8 mouse cellular contexts compared by ENCODE assay signal in the genomic region with DNA sequence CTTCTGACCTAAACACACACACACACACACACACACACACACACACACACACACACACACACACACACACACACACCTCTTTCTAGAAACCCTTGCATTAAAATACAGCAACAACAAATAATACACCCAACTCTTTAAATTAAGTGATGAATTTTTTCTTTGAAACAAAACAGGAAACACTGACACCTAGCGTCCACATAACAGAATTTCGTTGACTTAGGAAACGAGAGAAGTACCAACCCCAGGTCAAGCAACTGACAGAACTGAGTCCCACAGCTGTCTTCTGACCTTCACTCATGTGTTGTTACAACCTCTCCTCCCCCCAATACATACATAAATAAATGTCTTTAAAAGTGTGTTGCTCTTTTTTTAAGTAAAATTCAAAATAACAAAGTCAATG. TPM values are rescaled to one million over a fixed set of nuclear protein-coding genes. Genes with fewer than 3 reads are reported as not detected.
DNase-seq lines count a peak whose midpoint lies in the region; ATAC-seq and TF ChIP-seq lines count a peak whose summit lies in the region.
"Had no signal": no experiment of that assay in that cellular context is flagged by ENCODE, and none has a peak within 500 bp of the region (broad histone marks: within the 10 kb centered on the region; RNA-seq: fewer than 3 reads in every experiment).

No protein-coding gene starts in this region.

- no peaks in the 10 kb centered on the region for H3K9me3 ChIP-seq in kidney, embryonic 15.5 days (replicated peaks)
- no peaks in the 10 kb centered on the region for H3K9me3 ChIP-seq in CH12.LX (replicated peaks; ENCODE audit: low read length)
- H3K9me3 ChIP-seq: limb, embryonic 12.5 days had no signal

- TF ChIP-seq POLR2A in CH12.LX (IDR thresholded peaks at IDR 0.05; ENCODE audit: low read depth, low read length): no peak

- H3K79me2 ChIP-seq in CH12.LX (replicated peaks; ENCODE audit: control insufficient read depth, extremely low read depth, insufficient read depth, poor library complexity, severe bottlenecking): no peaks in the 10 kb centered on the region

- no peak for ATAC-seq in kidney, embryonic 15.5 days (replicated peaks; ENCODE audit: low FRiP score)
- ATAC-seq in Patski: no peak
- no peak for ATAC-seq in megakaryocyte progenitor cell, adult 5-6 weeks (replicated peaks; ENCODE audit: poor library complexity)

- POLR2A ChIA-PET in Patski (lab: Charles Lee): interaction anchor here (0.6 kb wide), 1 partner anchor 46 kb away, joined by 3 read pairs; no protein-coding TSS in a partner anchor

- TF ChIP-seq EP300 in CH12.LX (IDR thresholded peaks at IDR 0.05; ENCODE audit: low read length): no peak

- 2% methylated on average over 3 of the region's 3 CpGs for WGBS in kidney, embryonic 15.5 days

- peak; percentile 67 for TF ChIP-seq RAD21 in CH12.LX (IDR thresholded peaks at IDR 0.05; ENCODE audit: low read depth, low read length)

- CTCF ChIA-PET in Patski (lab: Charles Lee): interaction anchor here (1.9 kb wide), 1 partner anchor 9 kb away, joined by 9 read pairs; no protein-coding TSS in a partner anchor

- H3K27ac ChIP-seq in kidney, embryonic 15.5 days: no peak overlapping the region
- H3K27ac ChIP-seq in CH12.LX (ENCODE audit: insufficient read depth, low read depth): no peak overlapping the region
- H3K27ac ChIP-seq: limb, embryonic 12.5 days had no signal

- no peaks in the 10 kb centered on the region for H3K27me3 ChIP-seq in kidney, embryonic 15.5 days
- H3K27me3 ChIP-seq in CH12.LX (replicated peaks) (no peaks in the 10 kb centered on the region), Patski (no peaks in the 10 kb centered on the region)
- H3K27me3 ChIP-seq: limb, embryonic 12.5 days had no signal

- no peaks in the 10 kb centered on the region for H3K4me1 ChIP-seq in kidney, embryonic 15.5 days
- H3K4me1 ChIP-seq in CH12.LX (ENCODE audit: control insufficient read depth in 1 of 2, insufficient read depth in 2 of 2): peaks cover 0 to 14% of the 10 kb centered on the region in 2 experiments; a peak in 2 of 4 replicates
- H3K4me1 ChIP-seq: limb, embryonic 12.5 days had no signal

- TF ChIP-seq CTCF in CH12.LX (conservative IDR thresholded peaks at IDR 0.05 in 1 of 2, IDR thresholded peaks at IDR 0.05 in 1 of 2; ENCODE audit: low read depth in 2 of 2, low read length in 2 of 2): peak; percentile 44 to 74; a peak in 3 of 4 replicates
- peak; percentile 51 for TF ChIP-seq CTCF in Patski (IDR thresholded peaks at IDR 0.05)

- DNase-seq in kidney, postnatal 10 days: peak; percentile 8
- DNase-seq in CH12.LX (ENCODE audit: extremely low read depth) (peak; percentile 38), Patski (ENCODE audit: low read depth, low spot score) (no peak)
- peak; percentile 21 for DNase-seq in lung, postnatal 14 days
- DNase-seq in layer of hippocampus, adult 8-10 months (ENCODE audit: low spot score in 2 of 2): no peak

- no peak overlapping the region for H3K9ac ChIP-seq in kidney, embryonic 15.5 days
- H3K9ac ChIP-seq in CH12.LX (ENCODE audit: insufficient read depth, low read depth): no peak overlapping the region
- H3K9ac ChIP-seq: limb, embryonic 12.5 days had no signal

- no peak overlapping the region for H3K4me2 ChIP-seq in kidney, embryonic 15.5 days
- H3K4me2 ChIP-seq in CH12.LX (ENCODE audit: insufficient read depth, low read depth, poor library complexity, severe bottlenecking): no peak overlapping the region
- H3K4me2 ChIP-seq: limb, embryonic 12.5 days had no signal

- dilution Hi-C loops in CH12.LX (cut with MboI; ENCODE audit: extremely low pct_ligation_motif_present, extremely low pct_unique_long_range_greater_than_20kb, low sequenced_read_pairs): no loop called here

- peaks cover 28% of the 10 kb centered on the region for H3K36me3 ChIP-seq in kidney, embryonic 15.5 days
- peaks cover 13 to 35% of the 10 kb centered on the region in 2 experiments for H3K36me3 ChIP-seq in CH12.LX (replicated peaks in 1 of 2; ENCODE audit: control insufficient read depth in 1 of 2, insufficient read depth in 1 of 2, low read length in 1 of 2)

- in situ Hi-C loops in CH12.LX (cut with MboI; ENCODE audit: low pct_ligation_motif_present, low pct_unique_long_range_greater_than_20kb, low sequenced_read_pairs): no loop called here
- in situ Hi-C loops in Patski (cut with MboI; ENCODE audit: low pct_unique_long_range_greater_than_20kb): no loop called here

- no peak overlapping the region for H3K4me3 ChIP-seq in kidney, embryonic 15.5 days (replicated peaks)
- H3K4me3 ChIP-seq in CH12.LX (replicated peaks in 1 of 3; ENCODE audit: low read depth in 2 of 3, low read length in 2 of 3, poor library complexity in 1 of 3): no peak overlapping the region
- H3K4me3 ChIP-seq: limb, embryonic 12.5 days had no signal

TF ChIP-seq in CH12.LX, 34 proteins besides CTCF, POLR2A, EP300 and RAD21:
- TF ChIP-seq MEF2A (IDR thresholded peaks at IDR 0.05; ENCODE audit: borderline replicate concordance, low read depth, low read length) (no peak), SMC3 (IDR thresholded peaks at IDR 0.05; ENCODE audit: low read depth, low read length) (peak; percentile 62), MAX (IDR thresholded peaks at IDR 0.05; ENCODE audit: low read length) (no peak)

RNA-seq across cellular contexts. Expression of gene Uimc1, which starts 28.8 kb away (rescaled TPM):
- polyA plus RNA-seq in kidney, embryonic 15.5 days (2015; fragmentation: Nextera tagmentation; extraction: Ambion mirVana): 23.9 and 24.3 TPM in 2 replicates
- total RNA-seq in CH12.LX (2012; rRNA removed): 154 and 177 TPM in 2 replicates
- total RNA-seq in CH12.LX (2014; rRNA removed): 19.9 and 20.7 TPM in 2 replicates
- 44.5 and 50.8 TPM in 2 replicates for polyA plus RNA-seq in CH12.LX (2012; ENCODE audit: insufficient read length, low read depth)
- 38.1 TPM for polyA plus RNA-seq in Patski (2021)
- total RNA-seq in megakaryocyte progenitor cell, adult 5-6 weeks (2015): 38.0 and 49.0 TPM in 2 replicates
- 63.0 and 67.2 TPM in 2 replicates for total RNA-seq in megakaryocyte progenitor cell, adult 5-6 weeks (2017)
- 10 to 100 TPM; 22.3 to 28.3 (median 25.1) TPM for total RNA-seq in layer of hippocampus, adult 8-10 months (2022)

RNA-seq across cellular contexts. Expression of gene Zfp346, which starts 33.8 kb away (rescaled TPM):
- 20.0 and 21.5 TPM in 2 replicates for polyA plus RNA-seq in kidney, embryonic 15.5 days (2015; fragmentation: Nextera tagmentation; extraction: Ambion mirVana)
- 12.4 and 15.4 TPM in 2 replicates for total RNA-seq in CH12.LX (2012; rRNA removed)
- total RNA-seq in CH12.LX (2014; rRNA removed): 11.3 and 12.4 TPM in 2 replicates
- polyA plus RNA-seq in CH12.LX (2012; ENCODE audit: insufficient read length, low read depth): 18.6 and 19.2 TPM in 2 replicates
- 22.2 TPM for polyA plus RNA-seq in Patski (2021)
- 9.1 and 13.8 TPM in 2 replicates for total RNA-seq in megakaryocyte progenitor cell, adult 5-6 weeks (2015)
- total RNA-seq in megakaryocyte progenitor cell, adult 5-6 weeks (2017): 10.8 and 13.4 TPM in 2 replicates
- 10 to 100 TPM; 44.4 to 53.3 (median 51.5) TPM for total RNA-seq in layer of hippocampus, adult 8-10 months (2022)

RNA-seq across cellular contexts. Expression of gene Hk3, which starts 50.1 kb away (rescaled TPM):
- polyA plus RNA-seq in kidney, embryonic 15.5 days (2015; fragmentation: Nextera tagmentation; extraction: Ambion mirVana): 0.77 and 0.91 TPM in 2 replicates
- 0.04 TPM in 2 replicates for total RNA-seq in CH12.LX (2012; rRNA removed)
- total RNA-seq in CH12.LX (2014; rRNA removed): not detected in 2 replicates
- polyA plus RNA-seq in CH12.LX (2012; ENCODE audit: insufficient read length, low read depth): 0.10 TPM in 1 of 2 replicates, not detected in the other
- not detected for polyA plus RNA-seq in Patski (2021)
- 83.9 and 84.9 TPM in 2 replicates for total RNA-seq in megakaryocyte progenitor cell, adult 5-6 weeks (2015)
- total RNA-seq in megakaryocyte progenitor cell, adult 5-6 weeks (2017): 179 and 185 TPM in 2 replicates
- total RNA-seq in layer of hippocampus, adult 8-10 months (2022): 1 to 10 TPM; 1.4 to 4.3 (median 2.5) TPM

Comparison
In these comparisons a context has a peak if more than half of its experiments do, and no peak if none do; other contexts are left out.
1. DNase-seq: peak in kidney, postnatal 10 days (single experiment), CH12.LX (single experiment) and lung, postnatal 14 days (single experiment); none in Patski (single experiment) and layer of hippocampus, adult 8-10 months (0 of 2).
2. RNA of gene Hk3, which starts 50.1 kb away (total RNA-seq): 83.9 to 185 TPM in megakaryocyte progenitor cell, adult 5-6 weeks; 1.4 to 4.3 TPM in layer of hippocampus, adult 8-10 months and 0.04 TPM in CH12.LX; every median in the first group is over 10 times any median in the second.